Mouse (Mus musculus) macrophage (primary cell): ENCODE measurements around the gene Pecam1. TPM values are rescaled to one million over a fixed set of nuclear protein-coding genes. Genes with fewer than 3 reads are reported as not detected.
"Not testable (repeated sequence)": the region's sequence is repeated elsewhere in the genome, so short reads cannot be mapped to it uniquely, and the experiment has no call there.

ENCODE experiments used
- H3K27ac ChIP-seq: fragments of 350-480 bp; formaldehyde crosslinking; 2 replicates; pipeline ENCODE4 v1.9.0; 2021
- H3K36me3 ChIP-seq: fragments of 350-480 bp; formaldehyde crosslinking; 2 replicates; pipeline ENCODE4 v1.9.0; 2021; ENCODE audit errors: inconsistent target
- H3K4me3 ChIP-seq: fragments of 350-480 bp; formaldehyde crosslinking; 2 replicates; pipeline ENCODE4 v1.9.0; 2021; ENCODE audit errors: inconsistent target
- H3K79me2 ChIP-seq: fragments of 350-480 bp; formaldehyde crosslinking; 2 replicates; pipeline ENCODE4 v1.9.0; 2021; ENCODE audit errors: inconsistent target
- WGBS: methylation state at CpG from one replicate; pipeline ENCODE4 v1.1.7; 2026; ENCODE audit warnings: inconsistent platforms; ENCODE audit not compliant: missing documents; 5-methylcytosine and 5-hydroxymethylcytosine counted together
- polyA plus RNA-seq: library from polyadenylated mRNA; stranded (reverse); fragments of 250-400 nt; gene quantifications from 3 replicates; pipeline ENCODE4 v1.2.4, GENCODE M21; 2018; ENCODE audit warnings: inconsistent platforms

Pecam1 gene
- polyA plus RNA-seq, 1 experiment from 2014 or later = 1.5 TPM

DNA sequence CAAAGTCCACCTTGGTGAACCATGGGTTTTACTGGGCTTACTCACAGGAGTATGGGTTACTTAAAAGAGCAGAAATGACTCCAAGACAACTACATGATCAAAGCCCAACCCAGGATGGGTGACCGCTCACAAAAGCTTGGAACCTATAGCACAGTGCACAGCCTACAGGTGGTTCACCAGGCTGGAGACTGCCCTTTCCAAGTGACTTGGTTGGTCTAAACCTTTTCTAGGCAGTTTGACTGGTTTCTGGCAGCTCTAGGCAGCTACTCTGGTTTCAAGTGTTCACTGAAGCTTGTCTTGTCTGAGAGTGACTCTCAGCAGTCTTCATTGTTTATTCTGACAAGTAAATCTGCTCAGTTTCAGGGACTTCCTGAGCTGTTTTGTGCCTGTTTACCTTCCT is 20.8 kb downstream of the Pecam1 start:
- no peak overlapping the region for H3K27ac ChIP-seq
- no peaks in the 10 kb centered on the region for H3K79me2 ChIP-seq
- H3K4me3 ChIP-seq = no peak overlapping the region
- H3K36me3 ChIP-seq = no peaks in the 10 kb centered on the region
- 100% methylated on average over 1 of the region's 1 CpGs for WGBS

DNA sequence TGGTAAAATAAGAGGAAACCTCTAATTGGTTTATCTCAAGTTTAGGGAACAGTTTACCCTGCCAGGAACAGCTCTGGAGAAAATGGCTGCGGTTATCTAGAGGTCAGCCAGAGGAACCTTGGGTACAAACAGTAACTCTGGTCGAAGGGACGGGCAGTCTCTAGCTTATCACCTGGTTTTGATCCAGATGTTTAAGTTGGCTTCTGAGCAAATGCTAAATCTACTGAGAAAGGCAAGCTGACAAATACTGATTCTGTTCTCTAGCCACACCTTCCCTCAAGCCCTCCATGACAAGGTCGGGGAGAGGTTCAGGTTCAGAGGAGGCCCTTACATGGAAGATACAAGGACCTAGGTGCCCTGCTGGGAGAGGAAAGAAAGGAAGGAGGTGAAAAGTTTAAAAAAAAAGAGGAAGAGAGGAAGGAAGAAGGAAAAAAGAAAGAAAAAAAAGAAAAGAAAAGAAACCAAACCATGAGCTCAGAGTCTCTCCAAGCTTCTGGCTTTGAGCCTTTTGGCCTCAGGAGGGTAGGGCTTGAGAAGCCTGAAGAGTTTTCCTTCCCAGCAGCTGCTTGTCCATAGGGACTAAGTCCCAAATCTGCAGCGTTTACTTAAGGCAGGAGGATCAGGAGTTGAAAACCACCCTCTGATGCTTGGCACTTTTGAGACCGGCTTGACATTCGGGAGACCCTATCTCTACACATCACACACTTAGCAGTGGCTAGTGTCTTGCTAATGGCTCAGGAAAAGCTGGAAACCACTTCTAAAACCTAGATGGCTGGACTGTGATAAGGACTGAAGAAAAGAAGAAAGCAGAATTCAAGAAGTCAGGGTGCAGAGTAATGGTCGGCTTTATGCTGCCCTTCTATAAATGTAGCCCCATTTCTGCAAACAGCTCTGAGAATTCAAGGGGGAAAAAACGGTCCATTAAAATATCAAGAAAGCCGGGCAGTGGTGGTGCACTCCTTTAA is 21.7 kb downstream of the Pecam1 start:
- Histone ChIP-seq H3K27ac (no peak overlapping the region), H3K36me3 (no peaks in the 10 kb centered on the region), H3K79me2 (no peaks in the 10 kb centered on the region), H3K4me3 (no peak overlapping the region)
- WGBS = 87% methylated on average over 10 of the region's 10 CpGs

DNA sequence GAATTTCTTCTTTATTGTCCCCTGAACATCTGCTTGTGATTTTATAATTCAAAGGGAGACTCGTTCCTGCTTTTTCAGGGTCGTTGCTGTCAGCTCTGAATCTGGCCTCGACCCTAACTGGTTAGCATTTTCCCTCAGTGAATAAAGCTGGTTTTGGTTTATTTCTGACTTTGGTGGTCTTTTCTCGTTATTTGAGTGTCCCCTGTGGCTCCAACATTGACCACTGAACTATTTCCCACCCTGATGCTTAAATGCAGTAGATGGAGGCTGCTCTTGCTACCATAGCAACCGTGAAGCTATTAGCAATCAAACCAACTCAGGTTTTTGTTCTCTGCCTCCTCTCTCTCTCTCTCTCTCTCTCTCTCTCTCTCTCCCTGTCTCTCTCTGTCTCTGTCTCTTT is 22.5 kb downstream of the Pecam1 start:
- Histone ChIP-seq H3K27ac (no peak overlapping the region), H3K36me3 (no peaks in the 10 kb centered on the region), H3K4me3 (no peak overlapping the region), H3K79me2 (no peaks in the 10 kb centered on the region)
- WGBS = 89% methylated on average over 5 of the region's 5 CpGs

DNA sequence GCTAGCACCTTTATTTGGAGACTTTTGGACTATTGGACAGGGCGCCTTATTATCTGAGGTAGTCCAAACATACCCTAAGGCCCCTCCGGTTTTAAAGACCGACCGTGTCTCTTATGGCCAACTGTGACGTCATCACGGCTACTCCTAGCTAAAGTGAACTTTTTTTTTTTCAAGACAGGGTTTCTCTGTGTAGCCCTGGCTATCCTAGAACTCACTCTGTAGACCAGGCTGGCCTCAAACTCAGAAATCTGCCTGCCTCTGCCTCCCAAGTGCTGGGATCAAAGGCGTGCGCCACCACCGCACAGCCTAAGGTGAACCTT is 25.6 kb downstream of the Pecam1 start:
- H3K27ac ChIP-seq, H3K36me3 ChIP-seq, H3K79me2 ChIP-seq, H3K4me3 ChIP-seq: not testable (repeated sequence)
- 95% methylated on average over 9 of the region's 9 CpGs for WGBS

GRCm38 (mm10) chr11:106724176-106724915 is 26.1 kb downstream of the Pecam1 start:
- Histone ChIP-seq H3K27ac (no peak overlapping the region), H3K36me3 (no peaks in the 10 kb centered on the region), H3K79me2 (no peaks in the 10 kb centered on the region), H3K4me3 (no peak overlapping the region)
- WGBS = 94% methylated on average over 10 of the region's 10 CpGs

DNA sequence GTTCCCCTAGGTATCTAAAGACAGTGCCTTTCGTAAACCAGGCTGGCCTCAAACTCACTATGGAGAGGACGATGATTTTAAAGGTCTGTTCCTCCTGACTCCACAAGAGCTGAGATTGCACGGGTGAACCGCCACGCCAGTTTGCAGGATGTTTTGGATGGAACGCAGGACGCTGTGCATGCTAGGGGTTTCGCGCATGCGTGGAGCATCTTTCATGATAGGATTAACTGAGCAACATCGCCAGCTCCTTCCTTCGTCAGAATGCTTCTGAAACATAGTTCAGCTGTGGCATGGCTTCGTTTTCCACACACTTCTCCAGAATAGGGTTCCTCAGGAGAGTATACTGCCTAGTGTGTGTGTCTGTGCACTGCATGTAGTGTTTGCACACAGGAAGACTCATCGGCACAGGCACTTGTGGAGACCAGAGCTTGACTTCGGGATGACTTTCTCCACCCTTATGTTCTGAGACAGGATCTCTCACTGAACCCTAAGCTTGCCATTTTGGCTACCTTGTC is 26.8 kb downstream of the Pecam1 start:
- Histone ChIP-seq H3K4me3 (no peak overlapping the region), H3K36me3 (no peaks in the 10 kb centered on the region), H3K79me2 (no peaks in the 10 kb centered on the region), H3K27ac (no peak overlapping the region)
- 95% methylated on average over 15 of the region's 15 CpGs for WGBS

- no peak overlapping the region for H3K27ac ChIP-seq
- H3K36me3 ChIP-seq = no peaks in the 10 kb centered on the region
- 27% methylated on average over 7 of the region's 7 CpGs for WGBS
- H3K79me2 ChIP-seq = no peaks in the 10 kb centered on the region
- H3K4me3 ChIP-seq = no peak overlapping the region
Observed at GRCm38 (mm10) chr11:106722831-106723361, 27.5 kb downstream of the Pecam1 start.

DNA sequence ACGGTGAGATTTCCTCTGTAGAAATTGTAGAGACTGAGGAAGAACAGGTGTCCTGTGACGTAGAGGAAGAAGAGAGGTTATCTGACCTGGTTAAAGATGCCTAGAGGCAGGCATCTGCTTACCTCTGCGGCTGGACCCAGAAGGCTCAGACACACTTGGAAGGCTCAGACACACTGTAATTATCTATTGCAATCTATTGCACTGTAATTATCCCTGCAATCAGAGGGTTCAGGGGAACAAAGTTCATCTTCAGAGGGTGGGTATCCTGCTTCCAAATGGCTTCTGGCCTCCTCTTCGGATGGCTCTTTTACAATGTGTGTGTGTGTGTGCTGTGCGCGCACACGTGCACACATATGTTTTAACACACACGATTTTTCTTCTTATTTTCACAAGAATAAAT is 30.0 kb downstream of the Pecam1 start:
- 93% methylated on average over 8 of the region's 8 CpGs for WGBS
- Histone ChIP-seq H3K79me2 (no peaks in the 10 kb centered on the region), H3K27ac (no peak overlapping the region), H3K4me3 (no peak overlapping the region), H3K36me3 (no peaks in the 10 kb centered on the region)

- H3K4me3 ChIP-seq = no peak overlapping the region
- peak overlapping the region; percentile 17; the same call in 1 of the 2 replicates for H3K27ac ChIP-seq
- no peaks in the 10 kb centered on the region for H3K36me3 ChIP-seq
- no peaks in the 10 kb centered on the region for H3K79me2 ChIP-seq
- WGBS = 22% methylated on average over 5 of the region's 5 CpGs
Observed at GRCm38 (mm10) chr11:106716568-106716967, 33.9 kb downstream of the Pecam1 start.

GRCm38 (mm10) chr11:106715066-106715465 is 35.4 kb downstream of the Pecam1 start:
- H3K79me2 ChIP-seq = no peaks in the 10 kb centered on the region
- 55% methylated on average over 6 of the region's 6 CpGs for WGBS
- H3K36me3 ChIP-seq = no peaks in the 10 kb centered on the region
- H3K4me3 ChIP-seq = no peak overlapping the region
- no peak overlapping the region for H3K27ac ChIP-seq

DNA sequence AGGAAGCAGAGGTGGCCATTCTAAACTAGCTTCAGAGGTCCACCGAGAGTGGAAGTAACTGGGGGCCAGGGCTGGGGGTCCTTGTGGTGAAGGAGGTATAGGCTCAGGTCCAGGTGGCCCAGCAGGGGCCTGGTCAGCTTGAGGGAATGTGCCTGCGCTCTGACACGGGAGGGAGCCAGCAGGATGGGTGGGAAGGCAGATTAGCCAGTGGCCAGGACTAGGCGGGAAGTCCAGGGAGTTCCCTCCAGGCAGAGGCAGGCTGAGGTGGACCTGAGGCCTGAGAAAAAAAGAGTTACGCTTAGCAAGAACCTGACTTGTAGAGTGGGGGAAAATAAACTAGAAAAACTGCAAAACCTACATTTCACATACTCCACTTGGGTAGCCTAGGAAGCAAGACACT is 39.6 kb downstream of the Pecam1 start:
- Histone ChIP-seq H3K4me3 (no peak overlapping the region), H3K79me2 (no peaks in the 10 kb centered on the region), H3K27ac (no peak overlapping the region), H3K36me3 (no peaks in the 10 kb centered on the region)
- WGBS = 100% methylated on average over 5 of the region's 5 CpGs

- Histone ChIP-seq H3K36me3 (no peaks in the 10 kb centered on the region), H3K4me3 (no peak overlapping the region), H3K79me2 (no peaks in the 10 kb centered on the region), H3K27ac (no peak overlapping the region)
- 83% methylated on average over 11 of the region's 15 CpGs for WGBS
Observed at GRCm38 (mm10) chr11:106709227-106709985, 41.0 kb downstream of the Pecam1 start.

GRCm38 (mm10) chr11:106707866-106708265 is 42.6 kb downstream of the Pecam1 start:
- no peaks in the 10 kb centered on the region for H3K79me2 ChIP-seq
- no peak overlapping the region for H3K4me3 ChIP-seq
- WGBS = 93% methylated on average over 3 of the region's 3 CpGs
- no peaks in the 10 kb centered on the region for H3K36me3 ChIP-seq
- no peak overlapping the region for H3K27ac ChIP-seq

- Histone ChIP-seq H3K79me2 (no peaks in the 10 kb centered on the region), H3K27ac (no peak overlapping the region), H3K36me3 (no peaks in the 10 kb centered on the region), H3K4me3 (no peak overlapping the region)
- WGBS = 94% methylated on average over 8 of the region's 8 CpGs
Observed at GRCm38 (mm10) chr11:106707085-106707484, 43.3 kb downstream of the Pecam1 start.
